Mouse (Mus musculus): ENCODE measurements around the gene Pde7b.

GRCm38 (mm10) chr10:20756219-20756618, 31.3 kb upstream of the Pde7b start:
- TF ChIP-seq POLR2A (IDR thresholded peaks at IDR 0.05; ENCODE audit: control insufficient read depth, extremely low read depth, insufficient read depth, low read length, poor library complexity): no peak
- no peak for TF ChIP-seq CTCF (IDR thresholded peaks at IDR 0.05; ENCODE audit: borderline replicate concordance, control insufficient read depth, extremely low read depth, insufficient read depth, low read length, poor library complexity)

Measured in thymus, adult 2 months (tissue).